Mouse (Mus musculus) brown adipose tissue, adult 24 weeks (tissue): Measurements from ENCODE around the gene Copz1. TPM values are rescaled to one million over a fixed set of nuclear protein-coding genes. Genes with fewer than 3 reads are reported as not detected.

ENCODE experiments used
- H3K27ac ChIP-seq: fragments of 200-500 bp; replicated peaks from 2 replicates; pipeline ENCODE4 v1.5.1; 2012; ENCODE audit warnings: low read depth, mild to moderate bottlenecking, low read length
- H3K4me1 ChIP-seq: fragments of 200-500 bp; 2 replicates; pipeline ENCODE4 v1.6.1; 2012; ENCODE audit warnings: low read length, mixed read lengths; ENCODE audit not compliant: control insufficient read depth, insufficient read depth, insufficient read length
- H3K4me3 ChIP-seq: fragments of 200-500 bp; 2 replicates; pipeline ENCODE4 v1.5.1; 2012; ENCODE audit warnings: low read depth, mild to moderate bottlenecking, low read length, moderate library complexity; ENCODE audit not compliant: insufficient read depth
- polyA plus RNA-seq: library from polyadenylated mRNA; stranded (reverse); fragments of >200 nt; gene quantifications from 2 replicates; pipeline ENCODE4 v1.2.4, GENCODE M21; 2012; ENCODE audit not compliant: missing spikeins, insufficient read depth, insufficient read length

Copz1 gene
- polyA plus RNA-seq, 1 experiment, result 85.4 TPM

DNA sequence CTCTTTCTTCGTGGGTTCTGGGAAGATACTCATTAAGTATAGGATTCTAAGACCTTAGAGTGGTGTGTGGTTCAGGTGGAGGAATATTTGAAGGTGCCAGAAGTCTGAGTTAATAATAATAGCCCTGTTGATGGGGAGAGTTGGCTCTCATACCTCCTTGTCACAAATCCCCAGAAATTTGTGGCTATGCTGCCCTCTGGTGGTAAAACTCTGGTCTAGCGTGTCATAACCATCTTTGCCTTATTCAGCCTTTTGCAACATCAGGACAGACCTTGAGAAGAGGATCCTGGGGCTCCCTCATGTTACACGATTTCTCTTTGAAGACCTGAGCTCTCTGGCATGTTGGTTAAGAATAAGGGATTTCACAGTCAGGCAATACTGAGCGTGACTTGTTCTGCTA lies 69.9 kb downstream of the Copz1 start:
- Histone ChIP-seq H3K4me3 (no peak overlapping the region), H3K27ac (no peak overlapping the region)

DNA sequence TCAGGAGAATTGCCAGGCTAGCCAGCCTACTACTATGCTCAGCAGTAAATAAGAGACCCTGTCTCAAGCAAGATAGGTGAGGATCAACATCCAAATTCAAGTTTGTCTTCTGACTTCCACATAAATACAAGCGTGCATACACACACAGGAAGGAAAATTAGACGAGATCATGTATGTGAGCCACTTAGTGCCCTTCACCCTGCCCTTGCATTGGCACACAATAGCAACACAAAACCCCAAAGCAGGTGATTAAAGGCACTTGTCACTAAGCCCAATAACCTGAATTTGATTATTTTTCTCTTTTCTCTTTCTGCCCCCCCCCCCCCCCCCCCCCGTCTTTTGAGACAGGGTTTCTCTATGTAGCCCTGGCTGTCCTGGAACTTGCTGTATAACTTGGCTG lies 70.5 kb downstream of the Copz1 start:
- H3K27ac ChIP-seq, result no peak overlapping the region
- no peaks in the 10 kb centered on the region for H3K4me1 ChIP-seq
- H3K4me3 ChIP-seq, result no peak overlapping the region

More for the DNA sequence above, 69.9 kb downstream of the Copz1 start:
- no peaks in the 10 kb centered on the region for H3K4me1 ChIP-seq

DNA sequence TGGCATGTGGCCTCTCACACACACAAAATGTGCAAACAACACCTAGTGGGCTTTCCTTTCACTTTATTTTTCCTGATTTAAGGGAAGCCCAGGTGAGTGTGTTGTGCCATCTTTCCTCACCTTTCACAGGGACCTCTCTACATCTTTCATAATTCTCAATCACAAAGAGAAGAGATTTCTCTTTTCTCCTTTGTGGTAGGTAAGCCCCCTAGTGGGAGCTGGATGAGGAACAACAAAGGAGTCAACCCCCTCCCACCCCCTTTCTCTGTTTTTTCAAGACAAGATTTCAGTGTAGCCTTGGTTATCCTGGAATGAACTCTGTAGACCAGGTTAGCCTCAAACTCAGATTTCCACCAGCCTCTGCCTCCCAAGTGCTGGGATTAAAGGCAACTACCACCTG lies 71.0 kb downstream of the Copz1 start:
- Histone ChIP-seq H3K4me1 (no peaks in the 10 kb centered on the region), H3K27ac (no peak overlapping the region), H3K4me3 (no peak overlapping the region)

DNA sequence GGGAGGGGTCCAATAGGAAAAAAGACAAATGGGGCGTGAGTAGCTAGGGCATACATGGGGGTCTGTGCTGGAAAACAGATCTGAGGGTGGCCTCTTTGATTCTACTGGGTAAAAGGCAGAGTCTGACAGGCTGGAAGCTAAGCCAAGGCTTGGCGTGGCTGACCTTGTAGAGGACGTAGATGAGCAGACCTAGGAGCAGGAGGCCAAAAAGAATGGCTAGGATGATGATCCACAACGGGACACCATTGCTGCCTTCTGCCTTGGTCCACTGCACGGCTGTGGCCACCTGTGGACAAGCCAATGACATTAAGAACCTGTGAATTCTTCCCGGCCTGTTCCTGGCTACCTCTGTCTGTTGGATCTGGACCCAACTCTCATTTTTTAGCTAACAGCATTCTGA lies 73.3 kb downstream of the Copz1 start:
- H3K4me1 ChIP-seq, result no peaks in the 10 kb centered on the region
- no peak overlapping the region for H3K4me3 ChIP-seq
- H3K27ac ChIP-seq, result no peak overlapping the region

DNA sequence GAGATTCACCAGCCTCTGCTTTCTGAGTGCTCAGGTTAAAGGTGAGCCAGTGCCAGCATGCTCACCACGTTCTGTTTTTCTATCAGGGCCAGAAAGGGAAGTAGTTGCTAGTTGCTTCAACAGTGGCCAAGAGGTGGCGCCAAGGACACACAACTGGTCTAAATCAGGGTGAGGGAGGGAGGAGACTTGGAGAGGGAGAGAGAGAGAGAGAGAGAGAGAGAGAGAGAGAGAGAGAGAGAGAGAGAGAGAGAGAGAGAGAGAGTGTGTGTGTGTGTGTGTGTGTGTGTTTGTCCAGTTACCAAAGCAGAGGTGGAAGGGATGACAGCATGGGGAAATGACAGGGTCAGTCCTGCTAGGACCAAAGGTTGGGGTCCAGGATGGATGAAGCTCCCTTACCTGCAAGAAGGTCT lies 74.8 kb downstream of the Copz1 start:
- no peak overlapping the region for H3K27ac ChIP-seq

More for the DNA sequence above, 74.8 kb downstream of the Copz1 start:
- no peak overlapping the region for H3K4me3 ChIP-seq
- no peaks in the 10 kb centered on the region for H3K4me1 ChIP-seq

Other genes starting within 250 kb of the Copz1 start
- gene Smug1, start 105.6 kb upstream of the Copz1 start, polyA plus RNA-seq, result 6.3 and 10.1 TPM in 2 replicates
- gene Cbx5, start 32.9 kb upstream of the Copz1 start, polyA plus RNA-seq, result 29.2 and 37.9 TPM in 2 replicates
- 50.5 and 76.9 TPM in 2 replicates for gene Hnrnpa1, start 32.3 kb upstream of the Copz1 start, polyA plus RNA-seq
- not detected in 2 replicates for gene Nfe2, start 14.3 kb upstream of the Copz1 start, polyA plus RNA-seq
- gene Gpr84, start 37.9 kb downstream of the Copz1 start, polyA plus RNA-seq, result not detected in 2 replicates
- 12.2 and 17.4 TPM in 2 replicates for gene Zfp385a, start 67.4 kb downstream of the Copz1 start, polyA plus RNA-seq
- gene Itga5, start 94.0 kb downstream of the Copz1 start, polyA plus RNA-seq, result 2.7 and 5.3 TPM in 2 replicates
- gene Gtsf1, start 157.8 kb downstream of the Copz1 start, polyA plus RNA-seq, result not detected in 2 replicates
- not detected in 2 replicates for gene Gtsf2, start 175.8 kb downstream of the Copz1 start, polyA plus RNA-seq
- gene Nckap1l, start 181.1 kb downstream of the Copz1 start, polyA plus RNA-seq, result 3.4 and 3.6 TPM in 2 replicates
- gene Pde1b, start 230.3 kb downstream of the Copz1 start, polyA plus RNA-seq, result 2.2 and 3.3 TPM in 2 replicates